Mouse (Mus musculus) thymus, postnatal 25 days (tissue): ENCODE data around the gene Hsdl1.
A peak's percentile ranks its signal among the peaks of the same experiment; 100 is the strongest.

ENCODE experiments used
- DNase-seq: peaks from one replicate; pipeline ENCODE4 v3.0.0; 2022

The Hsdl1 gene

GRCm38 (mm10) chr8:119574437-119575365, at the start of gene Hsdl1, which contains the start of gene Dnaaf1:
Hsdl1 (minus strand) TSS chr8:119575183.
Dnaaf1 (plus strand) TSS chr8:119575235.
- peak; percentile 96 for DNase-seq

- no peak for DNase-seq
Observed at GRCm38 (mm10) chr8:119623744-119624143, 48.8 kb upstream of the Hsdl1 start.

GRCm38 (mm10) chr8:119623061-119623460, 48.1 kb upstream of the Hsdl1 start:
- DNase-seq: no peak

GRCm38 (mm10) chr8:119622555-119622954, 47.6 kb upstream of the Hsdl1 start:
- DNase-seq: no peak

GRCm38 (mm10) chr8:119620848-119621465, 46.0 kb upstream of the Hsdl1 start:
- DNase-seq: no peak

- no peak for DNase-seq
Observed at GRCm38 (mm10) chr8:119620116-119620840, 45.3 kb upstream of the Hsdl1 start.

- no peak for DNase-seq
Observed at GRCm38 (mm10) chr8:119618887-119619286, 43.9 kb upstream of the Hsdl1 start.

- DNase-seq: no peak
Observed at GRCm38 (mm10) chr8:119617586-119617985, 42.6 kb upstream of the Hsdl1 start.

GRCm38 (mm10) chr8:119616811-119617210, 41.8 kb upstream of the Hsdl1 start:
- DNase-seq: no peak

GRCm38 (mm10) chr8:119616358-119616757, 41.4 kb upstream of the Hsdl1 start:
- no peak for DNase-seq

- no peak for DNase-seq
Observed at GRCm38 (mm10) chr8:119615096-119615495, 40.1 kb upstream of the Hsdl1 start.

GRCm38 (mm10) chr8:119612471-119612870, 37.5 kb upstream of the Hsdl1 start, which contains the start of gene Adad2:
Adad2 (plus strand) TSS chr8:119612747.
- DNase-seq: no peak

- peak; percentile 26 for DNase-seq
Observed at GRCm38 (mm10) chr8:119606224-119606623, 31.2 kb upstream of the Hsdl1 start.

GRCm38 (mm10) chr8:119604996-119605395, 30.0 kb upstream of the Hsdl1 start, which contains the start of gene Taf1c:
Taf1c (minus strand) TSS chr8:119605222.
- DNase-seq: peak; percentile 93

- no peak for DNase-seq
Observed at GRCm38 (mm10) chr8:119604398-119604803, 29.4 kb upstream of the Hsdl1 start.

- no peak for DNase-seq
Observed at GRCm38 (mm10) chr8:119603771-119604170, 28.8 kb upstream of the Hsdl1 start.

GRCm38 (mm10) chr8:119591456-119591855, 16.5 kb upstream of the Hsdl1 start:
- no peak for DNase-seq

GRCm38 (mm10) chr8:119590348-119590747, 15.4 kb upstream of the Hsdl1 start:
- no peak for DNase-seq

- DNase-seq: no peak
Observed at GRCm38 (mm10) chr8:119588844-119589243, 13.9 kb upstream of the Hsdl1 start.

- no peak for DNase-seq
Observed at GRCm38 (mm10) chr8:119588321-119588720, 13.3 kb upstream of the Hsdl1 start.

GRCm38 (mm10) chr8:119585901-119586300, 10.9 kb upstream of the Hsdl1 start:
- DNase-seq: peak; percentile 21

- no peak for DNase-seq
Observed at GRCm38 (mm10) chr8:119580441-119581161, 5.6 kb upstream of the Hsdl1 start.
